Mouse (Mus musculus) spleen, adult 12 weeks (tissue): ENCODE results near the gene Cep170b.
A peak's percentile ranks its signal among the peaks of the same experiment; 100 is the strongest.

Source experiments
- DNase-seq: peaks from one replicate; pipeline ENCODE4 v3.0.0; 2022; ENCODE audit warnings: low spot score

Cep170b gene

DNA sequence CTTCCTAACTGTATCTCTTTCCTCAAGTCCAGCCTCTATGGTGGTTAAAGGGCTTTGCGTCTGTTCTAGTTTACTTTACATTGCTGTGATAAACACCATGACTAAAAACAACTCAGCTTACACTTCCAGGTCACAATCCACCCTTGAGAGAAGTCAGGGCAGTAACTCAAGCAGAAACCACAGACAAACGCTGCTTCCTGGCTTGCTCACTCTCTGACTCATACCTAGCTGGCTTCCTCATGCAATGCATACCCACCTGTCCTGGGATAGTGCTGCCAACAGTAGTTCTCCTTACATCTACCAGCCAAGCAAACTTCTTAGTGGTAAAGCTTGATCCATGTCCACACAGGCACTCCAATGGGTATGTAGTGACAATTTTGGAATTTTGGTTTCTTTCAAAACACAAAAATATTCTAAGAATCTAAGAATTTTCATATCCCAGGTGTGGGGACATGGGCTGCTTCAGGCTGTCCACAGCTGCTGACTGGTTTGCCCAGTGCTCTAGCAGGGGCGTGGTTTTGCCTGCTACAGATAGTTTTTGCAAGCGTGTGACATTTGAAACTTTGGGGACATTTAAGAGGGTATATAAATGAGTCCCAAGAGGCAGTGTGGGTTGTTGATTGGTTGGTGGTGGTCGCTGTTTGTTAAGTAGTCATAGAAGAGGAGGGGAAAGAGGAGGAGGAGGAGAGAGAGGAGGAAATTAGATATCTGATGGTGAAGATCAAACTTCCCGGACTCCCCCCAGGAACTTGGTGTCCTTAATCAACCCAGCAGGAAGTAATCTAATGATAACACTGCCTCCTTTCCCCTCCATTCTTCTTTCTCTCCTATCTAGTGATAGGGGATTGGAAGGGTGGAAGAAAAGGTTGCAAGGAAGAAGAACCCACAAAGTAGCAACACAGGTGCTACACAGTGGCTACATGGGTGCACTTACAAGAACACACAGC lies 17.6 kb upstream of the Cep170b start:
- no peak for DNase-seq

DNA sequence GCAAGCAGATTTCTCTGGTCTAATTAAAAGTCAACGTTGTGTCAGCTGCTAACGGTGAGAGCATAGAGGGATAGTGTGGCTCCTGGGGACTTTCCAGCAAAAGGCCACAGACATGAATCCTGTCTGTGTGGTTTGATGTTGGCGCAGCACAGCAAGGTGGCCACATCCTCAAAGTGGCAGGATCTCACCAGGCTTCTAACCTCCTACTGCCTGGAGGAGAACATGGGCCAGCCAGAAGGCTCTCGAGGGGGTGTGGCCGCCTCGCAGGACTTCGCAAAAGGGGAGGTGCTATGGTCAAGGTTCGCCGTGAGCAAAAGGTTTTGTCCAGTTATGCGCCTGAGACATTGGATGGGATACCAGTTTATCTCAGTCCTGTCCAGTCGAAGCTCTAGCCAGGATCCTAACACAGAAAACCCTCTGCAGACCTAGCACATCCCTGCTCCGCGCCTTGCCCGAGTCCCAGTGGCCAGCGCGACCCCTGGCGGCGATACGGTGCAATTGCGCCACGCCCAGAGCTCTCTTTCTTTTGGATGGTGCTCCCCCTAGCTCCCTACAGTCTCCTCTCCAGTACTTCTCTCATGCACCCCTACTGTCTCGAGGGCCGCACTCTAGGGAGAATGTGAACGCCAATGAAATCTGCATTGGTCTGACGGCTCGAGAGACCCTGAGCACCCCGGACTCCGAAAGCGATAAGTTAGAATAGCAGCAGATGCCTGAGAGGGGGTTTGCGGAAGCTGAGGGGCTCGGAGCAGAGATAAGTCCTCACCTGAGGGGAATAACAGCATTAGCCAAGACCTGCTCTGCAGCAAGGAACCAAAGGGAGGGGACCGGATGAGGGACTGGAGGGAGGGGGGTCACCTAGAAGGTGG lies 13.3 kb upstream of the Cep170b start:
- peak; percentile 71 for DNase-seq

DNA sequence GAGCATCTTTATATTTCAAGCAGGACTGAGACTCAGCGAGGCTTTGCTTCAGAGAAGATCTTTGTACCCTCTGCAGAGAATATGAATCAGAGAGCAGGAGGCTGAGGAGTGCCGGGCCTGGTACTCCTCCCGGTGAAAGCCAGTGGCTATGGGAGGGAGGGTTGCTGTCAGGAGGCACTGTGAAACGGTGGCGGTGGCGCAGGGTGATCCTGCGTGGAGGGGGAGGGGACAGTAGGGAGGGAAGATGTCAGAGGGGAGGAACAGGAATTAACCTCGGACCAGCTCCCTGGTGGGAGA lies 12.7 kb upstream of the Cep170b start:
- no peak for DNase-seq

DNA sequence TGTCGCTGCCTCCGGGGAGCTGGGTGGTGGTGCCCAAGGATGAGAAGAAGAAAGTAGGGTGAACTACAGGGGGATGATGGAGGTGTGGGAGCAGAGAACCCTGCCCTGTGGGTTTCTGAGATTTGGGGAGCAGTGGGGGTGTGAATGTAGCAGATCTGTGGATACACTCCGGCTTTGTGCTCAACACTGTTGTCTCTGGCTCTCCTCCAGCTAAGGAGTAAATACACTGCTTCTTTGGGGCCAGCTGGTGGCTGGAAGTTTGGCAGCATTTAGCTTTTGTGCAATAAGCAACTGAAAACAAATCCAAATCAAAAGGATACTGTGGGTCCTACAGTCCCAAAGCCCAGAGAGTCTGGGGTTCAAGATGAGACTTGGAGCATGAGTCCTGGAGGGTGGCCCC lies 6.3 kb upstream of the Cep170b start:
- no peak for DNase-seq

DNA sequence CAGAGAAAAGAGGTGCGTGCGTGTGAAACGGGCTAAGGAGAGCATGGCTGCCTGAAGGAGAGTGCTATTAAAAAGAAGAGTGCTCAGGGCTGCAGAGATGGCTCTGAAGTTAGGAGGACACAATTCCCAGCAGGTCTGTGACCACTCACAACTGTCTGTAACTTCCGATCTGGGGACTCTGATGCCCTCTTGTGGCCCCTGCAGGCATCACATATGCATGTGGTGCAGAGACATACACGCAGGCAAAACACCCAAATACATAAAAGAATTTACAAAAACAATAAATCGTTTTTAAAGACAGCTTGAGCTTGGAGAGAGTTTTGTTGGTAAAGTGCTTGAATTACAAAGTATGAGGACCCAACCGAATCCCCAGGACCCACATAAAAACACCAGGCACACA lies 3.1 kb upstream of the Cep170b start:
- no peak for DNase-seq

DNA sequence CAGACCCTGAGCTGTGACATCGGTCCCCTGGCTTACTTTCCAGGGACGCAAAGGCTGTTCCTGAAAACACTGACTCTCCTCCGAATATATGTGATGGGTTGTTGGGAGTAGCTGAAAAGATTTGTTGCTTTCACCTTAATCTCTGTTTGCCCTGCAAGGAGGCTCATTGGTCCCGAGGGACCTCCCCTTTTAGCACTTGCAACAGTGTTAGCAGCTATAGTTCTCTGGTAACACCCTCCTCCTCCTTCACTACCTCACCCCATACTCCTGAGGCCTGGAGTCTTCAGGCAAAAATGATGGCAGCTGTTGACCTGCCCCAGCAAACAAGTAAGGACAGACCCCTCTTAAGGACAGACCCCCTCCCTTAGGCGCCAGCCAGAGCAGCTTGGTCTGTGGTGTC lies 1.3 kb upstream of the Cep170b start:
- DNase-seq: no peak

DNA sequence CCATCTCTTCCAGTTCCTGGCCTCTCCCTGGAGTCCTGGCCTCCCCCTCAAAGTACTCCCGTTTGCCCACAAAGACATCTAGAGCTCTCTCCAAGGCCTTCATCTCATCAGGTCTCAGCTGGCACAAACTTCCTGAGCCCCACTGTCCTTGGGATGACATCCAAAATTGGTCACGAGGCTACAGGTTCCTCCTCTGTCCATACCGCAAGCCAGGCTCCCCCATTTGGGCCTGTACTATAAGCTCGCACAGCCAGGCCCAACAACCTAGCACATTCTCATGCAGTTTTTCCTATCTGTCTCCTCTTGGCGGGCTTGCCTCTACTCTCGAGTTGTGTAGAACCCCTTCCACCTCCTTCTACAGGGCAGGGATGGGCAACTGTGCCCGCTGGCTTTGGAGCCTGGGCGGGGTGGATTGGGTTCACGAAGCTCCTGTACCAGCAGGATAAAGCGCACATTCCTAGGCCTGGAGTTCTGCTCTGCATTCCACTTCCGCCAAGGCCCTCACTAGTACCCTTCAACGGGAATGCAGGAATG lies 702 bp downstream of the Cep170b start:
- DNase-seq: no peak

DNA sequence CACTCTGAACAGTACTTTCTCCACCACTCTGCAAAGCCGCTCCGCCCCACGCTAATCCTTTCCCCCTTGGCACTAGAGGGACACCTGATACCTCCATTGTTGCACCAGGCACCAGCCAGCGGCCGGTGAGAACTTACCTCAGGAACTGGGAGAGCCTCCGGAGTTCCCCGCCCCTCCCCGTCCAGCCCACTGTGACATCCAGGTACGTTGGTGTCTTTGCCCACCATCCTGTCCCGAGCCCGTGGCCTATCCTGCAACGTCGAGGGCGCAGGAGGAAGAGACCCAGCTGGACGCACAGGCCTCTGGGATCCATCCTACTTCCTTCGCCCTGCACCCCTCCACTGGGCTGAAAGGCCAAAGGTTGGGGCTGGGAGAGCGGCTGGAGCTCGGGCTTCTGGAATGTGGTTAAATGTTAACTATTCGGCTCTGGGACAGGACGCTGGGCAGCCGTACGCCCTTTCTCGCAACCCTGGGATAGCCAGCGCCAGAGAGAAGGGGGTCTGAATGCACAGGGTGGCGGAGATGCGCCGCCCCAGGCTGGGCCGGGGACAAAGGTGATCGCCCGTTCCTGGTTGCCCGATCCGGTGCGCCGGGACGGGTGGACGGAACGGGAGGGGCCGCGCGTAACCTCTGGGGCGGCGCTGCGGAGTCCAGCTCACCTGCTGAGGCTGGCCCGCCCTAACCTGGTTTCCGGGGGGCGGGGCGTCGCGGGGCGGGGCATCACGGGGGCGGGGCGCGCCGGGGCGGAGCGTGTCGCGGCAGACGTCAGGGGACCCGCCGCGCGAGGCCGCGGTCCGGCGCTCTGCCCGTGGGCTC lies 1.4 kb downstream of the Cep170b start:
- no peak for DNase-seq

DNA sequence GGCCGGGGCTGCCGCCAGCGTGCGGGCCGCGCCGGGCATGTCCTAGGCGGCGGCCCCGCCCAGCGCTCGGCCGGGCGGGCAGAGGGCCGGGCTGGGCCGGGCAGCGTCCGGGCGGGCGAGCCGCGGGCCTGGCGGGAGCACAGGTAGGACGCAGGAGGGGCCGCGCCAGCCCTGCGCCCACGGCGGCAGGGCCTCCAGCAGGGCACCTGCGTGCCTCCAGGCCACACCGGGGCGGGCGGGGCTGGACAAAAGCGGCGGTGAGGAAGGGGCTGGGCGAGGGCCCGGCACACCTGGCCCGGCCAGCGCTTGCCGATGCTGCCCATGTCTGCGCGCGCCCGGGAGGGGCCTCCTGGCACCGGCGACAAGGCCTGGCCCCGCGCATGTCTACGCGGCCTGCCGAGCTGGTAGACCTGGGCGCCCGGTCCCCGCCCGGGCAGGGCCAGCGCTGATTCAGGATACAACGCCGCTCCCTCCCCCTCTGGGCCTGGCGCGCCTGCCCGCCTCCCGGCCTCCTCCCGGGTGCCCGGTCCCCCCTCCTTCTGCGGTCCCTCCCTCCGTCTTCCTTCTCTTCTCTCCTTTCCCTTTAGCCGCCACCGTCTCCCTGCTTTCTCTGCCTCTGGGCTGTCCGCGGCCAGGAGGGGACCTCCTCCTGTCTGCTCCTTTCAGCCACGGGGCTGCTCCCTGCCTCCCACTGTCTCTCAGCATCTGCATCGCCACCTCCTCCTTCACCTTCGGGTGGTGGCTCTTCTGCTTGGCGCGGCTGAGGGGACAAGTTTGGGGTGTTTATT lies 2.2 kb downstream of the Cep170b start:
- no peak for DNase-seq

DNA sequence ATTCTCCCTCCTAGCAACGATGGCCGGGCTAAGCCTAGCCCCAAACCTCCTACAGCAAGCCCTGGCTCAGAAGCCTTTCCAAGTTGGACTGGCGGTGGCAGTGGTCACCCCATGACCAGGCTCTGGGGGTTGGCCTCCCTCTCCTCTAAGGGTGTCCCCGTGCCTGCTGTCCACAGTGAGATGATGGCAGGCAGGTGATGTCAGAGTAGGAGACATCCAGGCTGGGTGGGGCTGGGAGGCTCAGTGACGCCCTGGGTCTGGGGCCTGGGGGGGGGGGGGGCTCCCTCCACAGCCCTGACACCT lies 2.7 kb downstream of the Cep170b start:
- DNase-seq: no peak

DNA sequence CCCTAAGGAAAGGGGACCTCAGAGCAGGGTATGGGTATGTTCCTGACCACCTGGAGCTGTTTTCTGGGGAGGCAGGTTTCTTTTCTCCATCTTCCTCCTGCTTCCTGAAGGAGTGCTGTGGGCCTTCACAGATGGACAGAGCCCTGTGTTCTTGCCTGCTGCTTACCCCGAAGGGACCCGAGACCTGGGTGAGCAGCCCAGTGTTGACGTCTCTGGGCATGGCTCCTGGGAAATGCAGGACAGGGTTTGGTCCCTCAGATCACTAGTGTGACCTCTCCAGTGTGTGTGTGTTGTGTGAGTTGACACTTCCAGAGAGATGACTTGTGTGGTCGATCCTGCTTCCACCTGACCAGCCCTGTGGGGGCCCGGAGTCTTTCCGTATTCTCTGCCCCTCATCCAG lies 3.2 kb downstream of the Cep170b start:
- no peak for DNase-seq

DNA sequence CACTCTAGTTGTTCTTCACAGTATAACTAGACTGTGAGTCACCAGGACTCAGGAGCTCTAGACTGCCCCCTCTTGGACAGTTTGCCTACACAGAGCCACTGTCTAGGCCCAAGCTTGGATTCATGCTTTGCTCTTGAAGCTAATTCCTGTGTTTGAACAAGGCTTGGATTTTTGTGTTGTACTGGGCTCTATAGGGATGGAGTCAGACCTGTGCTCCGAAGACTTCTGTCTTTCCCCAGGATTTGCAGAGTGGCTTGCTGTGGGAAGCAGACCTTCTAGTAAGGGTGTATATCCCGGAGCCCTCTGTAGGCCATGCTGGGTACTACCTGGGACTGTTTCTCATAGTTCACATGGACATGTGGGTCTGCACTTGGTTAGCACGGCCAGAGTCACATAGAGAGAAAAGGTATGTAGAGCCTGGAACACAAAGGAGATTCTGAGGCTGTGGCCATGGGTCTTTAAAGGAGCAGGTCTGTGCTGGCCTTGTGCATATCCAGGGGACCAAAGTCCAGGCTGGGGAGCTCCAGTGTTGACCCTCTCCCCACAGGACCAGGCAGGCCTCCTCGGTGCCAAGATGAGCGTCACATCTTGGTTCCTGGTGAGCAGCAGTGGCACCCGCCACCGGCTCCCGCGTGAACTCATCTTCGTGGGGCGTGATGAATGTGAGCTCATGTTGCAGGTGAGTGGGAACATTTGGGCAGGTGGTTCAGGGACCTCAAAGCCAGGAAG lies 4.0 kb downstream of the Cep170b start:
- peak; percentile 37 for DNase-seq

DNA sequence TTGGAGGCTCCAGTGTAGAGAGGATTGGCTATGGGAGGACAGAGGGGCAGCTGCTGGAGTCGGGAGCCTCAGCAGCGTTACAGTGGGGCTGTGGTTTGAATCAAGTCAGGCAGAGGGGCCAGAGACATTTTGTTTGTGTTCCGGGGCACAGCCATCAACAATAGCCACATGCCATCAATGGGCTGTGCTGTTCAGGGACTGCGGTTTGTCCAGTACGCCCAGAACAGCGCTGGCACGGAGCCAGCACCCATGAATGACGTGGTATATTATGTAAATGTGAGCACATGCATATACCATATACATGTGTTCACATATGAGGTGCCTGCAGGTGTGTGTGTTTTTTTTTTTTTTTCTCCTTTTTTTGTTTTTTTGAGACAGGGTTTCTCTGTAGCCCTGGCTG lies 7.5 kb downstream of the Cep170b start:
- no peak for DNase-seq

DNA sequence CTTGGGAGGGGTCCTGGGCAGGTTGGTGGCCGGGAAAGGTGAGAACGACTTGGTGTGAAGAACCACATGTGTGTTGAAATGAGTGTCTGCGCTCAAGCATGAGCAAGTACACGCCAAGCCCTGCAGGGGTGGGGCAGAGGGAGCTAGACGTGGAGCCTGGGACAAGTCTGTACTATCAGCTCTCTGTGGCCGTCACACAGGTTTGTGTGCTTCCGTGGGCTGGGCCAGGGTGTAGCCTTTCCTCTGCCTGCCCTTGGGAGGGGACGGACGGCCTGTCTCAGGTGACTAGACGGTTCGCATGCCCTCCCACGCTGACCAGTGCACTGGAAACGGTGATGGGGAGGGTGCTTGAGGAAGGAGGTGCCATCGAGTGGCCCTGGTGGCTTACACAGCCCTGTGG lies 10.6 kb downstream of the Cep170b start:
- no peak for DNase-seq

DNA sequence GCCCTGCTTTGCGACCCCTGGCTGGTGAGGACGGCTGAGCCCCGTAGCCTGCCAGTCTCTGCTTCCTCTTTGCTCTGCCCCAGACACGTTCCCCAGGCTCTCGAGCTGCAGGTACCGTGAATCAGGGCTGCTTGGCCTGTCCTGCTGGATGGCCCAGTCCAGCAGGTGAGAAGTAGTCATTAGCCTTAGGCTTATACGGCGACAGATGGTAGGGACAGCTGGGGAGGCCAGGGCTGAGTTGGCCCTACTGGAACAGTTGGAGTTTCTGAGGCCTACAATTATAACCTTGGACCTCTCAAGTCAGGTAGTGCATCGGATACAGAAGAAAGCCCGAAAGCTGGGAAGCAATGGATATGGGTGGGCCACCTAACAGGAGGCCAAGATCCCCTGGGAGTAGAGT lies 12.3 kb downstream of the Cep170b start:
- DNase-seq: no peak

DNA sequence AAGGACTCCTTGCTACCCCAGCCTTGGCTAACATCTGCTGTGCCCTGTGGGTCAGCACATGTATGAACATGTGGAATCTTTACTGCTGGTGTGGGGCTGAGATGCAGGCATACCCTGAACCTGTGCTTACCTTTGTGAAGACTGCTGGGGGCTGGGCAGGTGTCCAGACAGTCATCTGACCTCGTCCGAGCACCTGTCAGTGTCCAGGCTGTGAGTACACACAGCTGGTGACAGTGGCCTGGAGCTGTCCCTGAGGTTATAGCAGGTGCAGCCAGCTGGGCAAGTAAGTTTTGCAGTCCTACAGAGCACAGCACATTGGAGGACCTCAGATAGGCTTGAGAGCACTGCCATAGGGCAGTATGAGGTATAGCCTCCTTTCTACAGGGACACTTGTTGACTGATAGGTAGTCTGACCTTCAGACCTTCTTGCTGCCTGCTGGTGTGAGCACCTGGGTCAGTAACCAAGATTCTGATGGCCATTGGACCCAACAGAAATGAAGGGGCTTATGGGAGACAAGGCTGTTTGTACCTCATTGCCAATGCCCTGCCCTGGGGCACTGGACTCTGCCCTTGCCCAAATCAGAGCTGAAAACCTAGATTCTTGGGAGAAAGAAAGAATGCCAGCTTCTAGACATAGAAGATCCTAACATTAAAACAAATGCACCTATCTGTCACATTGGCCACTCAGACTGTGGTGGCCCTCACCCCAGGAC lies 14.0 kb downstream of the Cep170b start:
- no peak for DNase-seq

DNA sequence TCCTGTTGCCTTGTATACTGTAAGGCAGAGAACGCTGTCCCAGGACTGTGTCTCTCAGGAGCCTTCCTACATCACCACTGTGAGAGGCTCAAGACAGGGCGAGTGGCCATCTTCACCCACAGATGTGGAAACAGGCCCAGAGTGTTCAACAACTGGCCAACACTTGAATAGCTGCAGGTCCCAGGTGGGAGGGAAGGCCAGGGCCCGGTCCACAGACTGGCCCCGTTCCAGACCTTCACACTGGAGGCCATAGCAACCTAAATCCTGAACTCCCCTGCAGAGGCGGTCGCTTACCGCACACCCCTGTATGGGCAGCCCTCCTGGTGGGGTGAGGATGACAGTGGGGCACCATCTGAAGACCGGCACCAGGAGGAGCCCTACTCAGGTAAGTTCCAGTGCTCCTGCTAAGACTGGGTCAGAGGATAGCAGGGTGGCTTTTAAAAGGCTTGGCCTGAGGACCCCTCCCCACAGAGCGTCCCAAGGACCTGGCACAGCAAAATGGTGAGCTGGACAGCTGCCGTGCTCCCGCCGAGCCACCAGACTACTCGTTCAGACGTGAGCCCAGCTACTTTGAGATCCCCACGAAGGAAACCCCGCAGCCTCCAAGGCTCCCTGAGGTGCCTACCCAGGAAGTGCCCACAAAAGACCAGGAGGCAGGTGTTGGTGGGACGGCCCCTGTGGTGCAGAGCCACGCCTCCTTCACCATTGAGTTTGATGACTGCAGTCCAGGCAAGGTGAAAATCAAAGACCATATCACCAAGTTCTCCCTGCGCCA lies 14.8 kb downstream of the Cep170b start:
- DNase-seq: no peak

DNA sequence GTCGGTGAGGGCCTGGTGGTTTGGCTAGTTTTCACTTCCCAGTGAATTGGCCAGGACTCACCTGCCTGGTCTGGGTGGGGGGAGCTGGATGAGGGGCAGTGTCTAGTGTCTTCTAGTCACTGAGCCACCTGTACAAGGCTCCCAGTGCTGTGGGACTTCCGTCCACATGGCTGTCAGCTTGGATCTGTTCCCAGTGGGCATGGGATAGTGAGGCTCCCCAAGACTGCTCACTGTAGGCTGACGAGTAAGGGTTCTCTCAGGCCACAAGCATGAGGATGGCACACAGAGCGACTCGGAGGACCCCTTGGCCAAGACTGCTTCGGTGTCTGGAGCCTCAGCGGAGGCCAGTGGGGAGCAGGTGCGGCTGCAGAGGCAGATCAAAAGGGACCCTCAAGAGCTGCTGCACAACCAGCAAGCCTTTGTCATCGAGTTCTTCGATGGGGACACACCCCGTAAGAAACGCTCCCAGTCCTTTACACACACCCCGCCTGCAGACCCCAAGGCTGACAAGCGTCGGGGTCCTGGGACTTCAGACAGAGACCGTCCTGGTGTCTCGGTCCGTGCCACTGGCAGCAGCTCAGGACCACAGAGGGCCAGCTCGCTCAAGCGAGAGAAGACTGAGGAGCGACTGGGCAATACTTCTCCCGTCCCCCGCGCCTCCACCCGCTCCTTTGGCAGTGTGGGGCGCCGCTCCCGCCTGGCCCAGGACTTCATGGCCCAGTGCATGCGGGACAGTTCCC lies 15.8 kb downstream of the Cep170b start:
- no peak for DNase-seq

DNA sequence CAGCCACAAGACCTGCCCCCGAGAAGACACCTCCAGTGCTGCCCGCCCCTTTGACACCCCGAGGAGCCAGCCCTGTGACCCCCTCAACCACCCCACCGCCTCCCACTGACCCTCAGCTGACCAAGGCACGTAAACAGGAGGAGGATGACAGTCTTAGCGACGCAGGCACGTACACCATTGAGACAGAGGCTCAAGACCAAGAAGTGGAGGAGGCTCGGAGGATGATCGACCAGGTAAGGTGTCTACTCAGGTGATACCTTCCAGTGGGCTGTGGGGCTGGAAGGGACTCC lies 16.3 kb downstream of the Cep170b start:
- no peak for DNase-seq
